Mouse (Mus musculus) ES-Bruce4 (cell line): ENCODE results near the gene Dvl3. TPM values are rescaled to one million over a fixed set of nuclear protein-coding genes. Genes with fewer than 3 reads are reported as not detected.
"Not testable (repeated sequence)": the region's sequence is repeated elsewhere in the genome, so short reads cannot be mapped to it uniquely, and the experiment has no call there.

Experiments used
- H3K27ac ChIP-seq: 2 replicates; pipeline ENCODE4 v1.5.1; 2012; ENCODE audit warnings: low read length, inconsistent platforms; ENCODE audit not compliant: insufficient read depth
- H3K27me3 ChIP-seq: 2 replicates; pipeline ENCODE4 v1.6.1; 2012; ENCODE audit warnings: mild to moderate bottlenecking, low read length, inconsistent platforms; ENCODE audit not compliant: control insufficient read depth, poor library complexity, insufficient read depth, severe bottlenecking
- H3K36me3 ChIP-seq: 2 replicates; pipeline ENCODE4 v1.6.1; 2012; ENCODE audit warnings: inconsistent platforms, mild to moderate bottlenecking, low read length, moderate library complexity; ENCODE audit not compliant: control insufficient read depth, poor library complexity, insufficient read depth, severe bottlenecking
- H3K4me1 ChIP-seq: one replicate; pipeline ENCODE4 v1.8.1; 2011; ENCODE audit warnings: low read length; ENCODE audit not compliant: control insufficient read depth, insufficient read depth
- H3K4me3 ChIP-seq: 2 replicates; pipeline ENCODE4 v1.5.1; 2011; ENCODE audit warnings: low read depth, mild to moderate bottlenecking, low read length
- H3K9ac ChIP-seq: 2 replicates; pipeline ENCODE4 v1.6.1; 2012; ENCODE audit warnings: low read depth, mild to moderate bottlenecking, inconsistent platforms; ENCODE audit not compliant: poor library complexity, severe bottlenecking
- H3K9me3 ChIP-seq: replicated peaks from 2 replicates; pipeline ENCODE4 v1.6.1; 2012; ENCODE audit warnings: mild to moderate bottlenecking, low read length, inconsistent platforms; ENCODE audit not compliant: control insufficient read depth, poor library complexity, insufficient read depth, severe bottlenecking
- CTCF ChIP-seq: IDR thresholded peaks from one replicate; pipeline ENCODE4 v1.8.1; 2011; ENCODE audit warnings: low read depth, low read length
- EP300 ChIP-seq: IDR thresholded peaks from 2 replicates; pipeline ENCODE4 v1.6.1; 2011; ENCODE audit warnings: low read depth, low read length; ENCODE audit not compliant: insufficient read depth
- POLR2A ChIP-seq: IDR thresholded peaks from one replicate; pipeline ENCODE4 v1.8.1; 2011; ENCODE audit warnings: low read length; ENCODE audit not compliant: insufficient read depth
- polyA plus RNA-seq: library from polyadenylated mRNA; stranded (reverse); fragments of >200 nt; gene quantifications from 2 replicates; pipeline ENCODE4 v1.2.4, GENCODE M21; 2011; ENCODE audit warnings: low read depth; ENCODE audit not compliant: missing spikeins, insufficient read depth, insufficient read length

Dvl3 gene
- polyA plus RNA-seq, 1 experiment: 37.9 TPM

GRCm38 (mm10) chr16:20475335-20475734, 41.4 kb upstream of the Dvl3 start:
- TF ChIP-seq CTCF: no peak
- TF ChIP-seq EP300: peak; percentile 90
- H3K4me1 ChIP-seq: peaks cover 2% of the 10 kb centered on the region
- H3K9ac ChIP-seq: peak overlapping the region; percentile 12; the same call in 1 of the 2 replicates
- no peaks in the 10 kb centered on the region for H3K27me3 ChIP-seq
- H3K27ac ChIP-seq: peak overlapping the region; percentile 97
- no peaks in the 10 kb centered on the region for H3K36me3 ChIP-seq
- 0 out of 2 replicates have a peak, but pooled peaks cover 4% of the 10 kb centered on the region for H3K9me3 ChIP-seq
- H3K4me3 ChIP-seq: no peak overlapping the region

DNA sequence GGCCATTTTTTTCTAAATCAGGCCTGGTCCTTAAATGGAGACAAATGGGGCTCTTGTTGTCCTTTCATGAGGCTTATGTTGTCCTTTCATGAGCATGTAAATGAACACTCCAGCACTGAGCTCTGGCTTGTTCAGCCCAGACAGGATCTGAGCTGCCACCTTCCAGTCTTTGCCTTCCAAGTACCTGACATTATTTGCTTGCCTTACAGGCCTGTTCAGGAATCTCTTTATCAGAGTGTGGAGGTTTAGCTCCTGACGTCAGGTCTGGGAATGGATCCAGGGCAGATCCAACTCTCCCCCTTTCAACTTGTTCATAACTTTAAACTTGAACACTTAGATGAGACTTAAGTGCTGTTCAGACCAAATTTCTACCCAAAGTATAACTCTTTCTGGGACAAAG, 39.9 kb upstream of the Dvl3 start:
- no peaks in the 10 kb centered on the region for H3K27me3 ChIP-seq
- 0 out of 2 replicates have a peak, but pooled peaks cover 4% of the 10 kb centered on the region for H3K9me3 ChIP-seq
- peak overlapping the region; percentile 15; the same call in 1 of the 2 replicates for H3K9ac ChIP-seq
- H3K27ac ChIP-seq: peak overlapping the region; percentile 91
- no peaks in the 10 kb centered on the region for H3K36me3 ChIP-seq
- H3K4me1 ChIP-seq: peaks cover 2% of the 10 kb centered on the region
- no peak overlapping the region for H3K4me3 ChIP-seq
- TF ChIP-seq CTCF (no peak), EP300 (peak; percentile 48; the same call in 1 of the 2 replicates)

- 0 out of 2 replicates have a peak overlapping the region, but pooled peaks have one; percentile 15 for H3K9ac ChIP-seq
- no peaks in the 10 kb centered on the region for H3K27me3 ChIP-seq
- H3K4me3 ChIP-seq: no peak overlapping the region
- 0 out of 2 replicates have a peak, but pooled peaks cover 4% of the 10 kb centered on the region for H3K9me3 ChIP-seq
- peak overlapping the region; percentile 91 for H3K27ac ChIP-seq
- H3K36me3 ChIP-seq: no peaks in the 10 kb centered on the region
- no peak for TF ChIP-seq POLR2A
- TF ChIP-seq CTCF: no peak
- peaks cover 2% of the 10 kb centered on the region for H3K4me1 ChIP-seq
These were observed 39.5 kb upstream of the Dvl3 start for GRCm38 (mm10) chr16:20477270-20477669.

GRCm38 (mm10) chr16:20478504-20478903, 38.3 kb upstream of the Dvl3 start:
- Histone ChIP-seq H3K36me3 (no peaks in the 10 kb centered on the region), H3K9me3 (0 out of 2 replicates have a peak, but pooled peaks cover 4% of the 10 kb centered on the region), H3K4me1 (peaks cover 2% of the 10 kb centered on the region), H3K27me3 (no peaks in the 10 kb centered on the region), H3K27ac (peak overlapping the region; percentile 91), H3K4me3 (no peak overlapping the region), H3K9ac (no peak overlapping the region)
- TF ChIP-seq EP300: no peak
- no peak for TF ChIP-seq POLR2A
- no peak for TF ChIP-seq CTCF

- H3K4me3 ChIP-seq, H3K9me3 ChIP-seq, H3K4me1 ChIP-seq, H3K9ac ChIP-seq, H3K36me3 ChIP-seq, H3K27me3 ChIP-seq: not testable (repeated sequence)
- peak overlapping the region; percentile 98 for H3K27ac ChIP-seq
These were observed 37.6 kb upstream of the Dvl3 start for GRCm38 (mm10) chr16:20479026-20479760.

- TF ChIP-seq CTCF (peak; percentile 31), POLR2A (no peak), EP300 (no peak)
- Histone ChIP-seq H3K36me3 (no peaks in the 10 kb centered on the region), H3K4me3 (no peak overlapping the region), H3K27me3 (no peaks in the 10 kb centered on the region), H3K4me1 (peaks cover 2% of the 10 kb centered on the region), H3K27ac (peak overlapping the region; percentile 57; the same call in 1 of the 2 replicates), H3K9ac (no peak overlapping the region), H3K9me3 (0 out of 2 replicates have a peak, but pooled peaks cover 4% of the 10 kb centered on the region)
These were observed 36.7 kb upstream of the Dvl3 start for GRCm38 (mm10) chr16:20480115-20480514.
